Comparison of ENCODE assay signal across 8 mouse cellular contexts in the genomic region with DNA sequence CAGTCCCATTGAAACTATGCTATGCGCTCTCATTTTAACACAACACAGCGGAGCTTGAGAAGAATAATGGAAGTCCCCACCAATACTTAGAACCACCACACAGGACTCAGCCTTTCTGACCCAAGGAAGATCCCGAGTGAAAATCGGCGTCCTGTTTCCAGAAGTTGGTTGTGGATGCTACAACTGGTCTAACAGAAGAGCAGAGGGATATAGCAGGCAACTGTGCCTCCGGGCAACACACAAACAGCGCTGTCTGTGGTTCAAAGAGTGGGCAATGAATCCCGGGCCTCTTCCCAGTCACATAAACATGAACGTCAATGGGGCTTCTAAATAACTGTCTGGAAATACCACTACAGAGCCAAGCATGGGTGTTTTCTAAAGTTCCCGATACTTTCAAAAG. TPM values are rescaled to one million over a fixed set of nuclear protein-coding genes. Genes with fewer than 3 reads are reported as not detected.
DNase-seq lines count a peak whose midpoint lies in the region; ATAC-seq and TF ChIP-seq lines count a peak whose summit lies in the region.

No protein-coding gene starts in this region.

- H3K4me1 ChIP-seq in hindbrain, embryonic 13.5 days (replicated peaks), result peaks cover 9% of the 10 kb centered on the region
- peaks cover 10% of the 10 kb centered on the region; the same call in 1 of the 2 replicates for H3K4me1 ChIP-seq in liver, postnatal 0 days (ENCODE audit: insufficient read depth)

- TF ChIP-seq EP300 in liver, postnatal 0 days (IDR thresholded peaks at IDR 0.05; ENCODE audit: low read depth), result no peak

- peak overlapping the region; percentile 77 for H3K9ac ChIP-seq in hindbrain, embryonic 13.5 days
- peak overlapping the region; percentile 70 for H3K9ac ChIP-seq in liver, postnatal 0 days (replicated peaks)

- H3K27me3 ChIP-seq in hindbrain, embryonic 13.5 days, result peaks cover 21% of the 10 kb centered on the region
- H3K27me3 ChIP-seq in liver, postnatal 0 days (ENCODE audit: insufficient read depth, low read length), result no peaks in the 10 kb centered on the region

- peak overlapping the region; percentile 68 for H3K4me3 ChIP-seq in hindbrain, embryonic 13.5 days
- H3K4me3 ChIP-seq in liver, postnatal 0 days (ENCODE audit: low read depth, low read length), result peak overlapping the region; percentile 72

- TF ChIP-seq CTCF in brain, embryonic 14.5 days (IDR thresholded peaks at IDR 0.05; ENCODE audit: borderline replicate concordance, extremely low read depth, insufficient read depth, insufficient read length), result no peak
- TF ChIP-seq CTCF in liver, postnatal 0 days (IDR thresholded peaks at IDR 0.05; ENCODE audit: low read depth), result no peak

- H3K27ac ChIP-seq in hindbrain, embryonic 13.5 days, result no peak overlapping the region
- H3K27ac ChIP-seq in liver, postnatal 0 days (ENCODE audit: low read depth), result no peak overlapping the region

- no peaks in the 10 kb centered on the region for H3K36me3 ChIP-seq in hindbrain, embryonic 13.5 days
- no peaks in the 10 kb centered on the region for H3K36me3 ChIP-seq in liver, postnatal 0 days (replicated peaks; ENCODE audit: insufficient read depth, low read length)

- DNase-seq in kidney, adult 11 months, result peak; percentile 19
- DNase-seq in kidney, adult 9 months, result no peak
- peak; percentile 38 for DNase-seq in brain, embryonic 14.5 days (ENCODE audit: low read depth)
- no peak for DNase-seq in liver, postnatal 0 days
- DNase-seq in right cerebral cortex, adult 18-20 months, result no peak
- no peak for DNase-seq in urinary bladder, postnatal 25 days (ENCODE audit: low spot score)
- DNase-seq in ovary, postnatal 36 days (ENCODE audit: low spot score), result no peak

- no peaks in the 10 kb centered on the region for H3K9me3 ChIP-seq in hindbrain, embryonic 13.5 days
- H3K9me3 ChIP-seq in liver, postnatal 0 days (ENCODE audit: low read length), result no peaks in the 10 kb centered on the region

- H3K4me2 ChIP-seq in hindbrain, embryonic 13.5 days, result peak overlapping the region; percentile 99
- peak overlapping the region; percentile 98 for H3K4me2 ChIP-seq in liver, postnatal 0 days (ENCODE audit: low read depth, low read length)

- ATAC-seq in hindbrain, embryonic 13.5 days (ENCODE audit: low FRiP score), result 0 out of 2 replicates have a peak, but pooled peaks have one; percentile 29
- no peak; the same call in 1 of the 2 replicates for ATAC-seq in liver, postnatal 0 days

- no peak for TF ChIP-seq POLR2A in brain, embryonic 14.5 days (IDR thresholded peaks at IDR 0.05; ENCODE audit: borderline replicate concordance, extremely low read depth, insufficient read depth, insufficient read length, poor library complexity, severe bottlenecking)

- WGBS in hindbrain, embryonic 13.5 days, result 23% methylated on average over 10 of the region's 10 CpGs
- WGBS in liver, postnatal 0 days (ENCODE audit: insufficient replicate concordance), result 22% methylated on average over 10 of the region's 10 CpGs

RNA-seq across cellular contexts. Expression of a gene that starts 0.9 kb away (rescaled TPM):
- polyA plus RNA-seq in brain, embryonic 14.5 days (2012; rRNA removed), result 0.74 and 2.4 TPM in 2 replicates
- polyA plus RNA-seq in hindbrain, embryonic 13.5 days (2015; fragmentation: Nextera tagmentation; extraction: Ambion mirVana), result 2.8 and 3.2 TPM in 2 replicates
- 2.9 TPM in 2 replicates for polyA plus RNA-seq in liver, postnatal 0 days (2015; fragmentation: Nextera tagmentation; extraction: Ambion mirVana)

Comparison
In these comparisons a context has a peak if more than half of its experiments do, and no peak if none do; other contexts are left out.
1. DNase-seq: peak in kidney, adult 11 months (single experiment) and brain, embryonic 14.5 days (single experiment); none in kidney, adult 9 months (single experiment), liver, postnatal 0 days (single experiment), right cerebral cortex, adult 18-20 months (single experiment), urinary bladder, postnatal 25 days (single experiment) and ovary, postnatal 36 days (single experiment).